Mouse (Mus musculus): Measurements from ENCODE around the gene Krt20.

Krt20 gene

DNA sequence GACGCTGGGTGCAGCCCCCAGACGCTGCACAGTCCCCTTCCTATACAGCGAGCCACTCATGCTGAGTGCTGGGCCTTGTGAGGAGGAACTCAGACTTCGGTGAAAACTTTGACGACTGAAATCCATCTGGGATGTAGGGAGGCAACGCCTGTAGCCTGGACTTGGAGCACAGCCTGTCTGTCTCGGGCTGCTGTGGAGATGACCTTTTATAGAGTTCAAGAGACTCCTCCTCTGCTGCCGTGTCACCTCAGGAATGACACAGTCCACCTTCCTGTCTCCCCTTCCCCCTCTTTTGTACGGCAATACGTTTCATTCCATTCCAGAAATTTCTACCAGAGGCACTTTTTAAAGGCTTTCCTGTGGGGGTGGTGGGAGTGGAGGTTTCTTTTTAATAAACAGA, at the start of gene Krt20:
Gene Krt20, minus strand, starts transcription at position 179 of the 400 bp plus-strand sequence.
- no peak for DNase-seq

DNA sequence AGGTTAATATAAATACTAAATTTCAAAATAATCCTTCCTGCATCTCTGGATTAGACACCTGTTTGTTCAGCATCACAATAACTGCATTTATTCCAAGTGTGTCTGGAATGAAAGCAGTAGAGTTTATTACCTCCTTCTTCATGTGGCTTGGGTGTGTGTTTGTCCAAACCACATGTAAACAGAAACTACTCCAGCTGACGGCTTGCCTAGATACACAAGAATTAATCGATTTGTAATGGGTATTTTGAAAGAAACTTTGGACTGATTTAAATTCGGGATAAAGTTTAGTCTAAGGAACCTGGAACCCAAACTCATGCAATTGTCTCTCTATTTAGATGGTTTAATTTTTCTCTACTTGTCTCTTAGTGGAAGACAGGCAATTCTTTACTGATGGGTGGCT, 37.0 kb upstream of the Krt20 start:
- DNase-seq: no peak

- no peak for DNase-seq
Measured at GRCm38 (mm10) chr11:99473433-99473832, 35.5 kb upstream of the Krt20 start.

- DNase-seq: no peak
Measured at GRCm38 (mm10) chr11:99472405-99472804, 34.5 kb upstream of the Krt20 start.

GRCm38 (mm10) chr11:99471946-99472345, 34.0 kb upstream of the Krt20 start:
- no peak for DNase-seq

GRCm38 (mm10) chr11:99469228-99469627, 31.3 kb upstream of the Krt20 start:
- DNase-seq: no peak

DNA sequence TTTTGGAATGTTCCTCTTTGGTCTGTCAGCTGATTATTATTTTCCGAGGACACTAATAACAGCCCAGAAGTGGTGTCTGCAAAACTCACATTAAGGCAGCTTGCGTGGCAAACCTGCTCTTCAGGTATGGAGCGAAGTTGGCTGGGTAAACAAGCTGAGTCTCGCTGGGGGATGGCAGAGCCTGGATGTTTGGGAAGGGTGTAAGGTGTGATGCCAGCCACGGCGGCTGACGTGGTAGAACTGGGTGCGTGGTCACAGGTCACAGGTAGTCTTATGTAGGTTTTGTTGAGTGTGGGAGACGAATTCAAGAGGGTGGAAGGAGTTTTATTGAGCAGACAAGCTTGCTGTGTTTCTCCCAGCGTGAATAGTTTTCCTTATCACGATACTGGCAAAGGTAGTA, 30.6 kb upstream of the Krt20 start:
- DNase-seq: no peak

DNA sequence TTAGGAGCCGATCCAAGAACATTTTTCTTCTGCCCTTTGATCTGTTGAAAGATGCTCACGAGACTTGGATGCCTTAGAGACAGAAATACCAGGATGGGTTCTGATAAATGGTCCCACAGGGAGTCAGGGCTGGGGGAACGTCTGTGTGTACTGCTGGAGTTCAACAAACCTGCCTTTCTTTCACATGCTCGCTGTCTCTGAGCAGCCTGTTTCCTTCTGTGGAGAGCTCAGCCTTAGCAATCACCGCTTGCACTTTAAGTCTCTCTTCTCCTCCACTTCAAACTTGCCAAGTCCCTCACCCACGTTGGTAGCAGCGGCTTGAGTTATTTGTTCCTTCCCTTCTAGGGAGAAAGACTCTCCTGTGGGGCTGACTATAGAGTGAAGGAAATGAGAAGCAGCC, 28.4 kb upstream of the Krt20 start:
- DNase-seq: no peak

GRCm38 (mm10) chr11:99464836-99465235, 26.9 kb upstream of the Krt20 start:
- DNase-seq: peak; percentile 79 to 85

GRCm38 (mm10) chr11:99463155-99463554, 25.2 kb upstream of the Krt20 start:
- peak; percentile 60 to 66 for DNase-seq

GRCm38 (mm10) chr11:99461736-99462135, 23.8 kb upstream of the Krt20 start:
- no peak for DNase-seq

GRCm38 (mm10) chr11:99458887-99459286, 20.9 kb upstream of the Krt20 start:
- no peak for DNase-seq

DNA sequence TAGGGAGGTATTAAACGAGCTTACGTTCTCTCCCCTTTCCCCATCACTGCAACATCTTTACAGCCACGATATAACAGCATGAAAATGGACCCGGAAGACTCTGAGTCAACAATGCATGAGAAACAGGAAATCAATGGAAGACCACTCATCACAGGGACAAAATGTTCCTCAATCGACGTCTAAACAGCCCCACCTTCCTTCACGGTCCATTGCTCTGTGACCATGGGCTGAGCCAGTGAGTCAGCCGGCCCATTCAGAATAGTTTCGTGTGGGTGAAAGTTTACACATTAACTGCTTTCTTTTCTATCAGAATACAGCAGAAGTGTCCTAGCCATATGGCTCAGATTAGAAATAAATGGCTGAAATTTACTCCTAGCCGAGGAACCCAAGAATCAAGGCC, 16.8 kb upstream of the Krt20 start:
- no peak for DNase-seq

DNA sequence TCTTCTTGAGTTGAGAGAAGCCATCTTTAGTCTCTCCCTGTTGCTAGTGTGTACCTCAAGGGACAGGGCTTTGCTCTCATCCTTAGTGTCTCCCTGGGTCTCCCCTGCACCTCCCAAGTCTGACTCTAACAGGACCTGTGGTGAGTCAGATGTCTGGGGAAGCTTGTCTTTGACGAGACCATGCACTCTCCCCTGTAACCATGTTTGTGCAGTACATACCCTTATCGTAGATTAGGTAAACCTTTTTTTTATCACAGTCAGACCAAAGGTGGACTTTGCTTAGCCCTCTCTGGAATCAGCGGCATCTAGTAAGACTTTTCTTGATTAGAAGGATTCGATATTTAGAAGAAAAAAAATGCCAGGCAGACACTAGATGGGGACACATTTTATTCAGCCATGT, 16.1 kb upstream of the Krt20 start:
- DNase-seq: no peak

GRCm38 (mm10) chr11:99448769-99449168, 10.8 kb upstream of the Krt20 start:
- DNase-seq: no peak

DNA sequence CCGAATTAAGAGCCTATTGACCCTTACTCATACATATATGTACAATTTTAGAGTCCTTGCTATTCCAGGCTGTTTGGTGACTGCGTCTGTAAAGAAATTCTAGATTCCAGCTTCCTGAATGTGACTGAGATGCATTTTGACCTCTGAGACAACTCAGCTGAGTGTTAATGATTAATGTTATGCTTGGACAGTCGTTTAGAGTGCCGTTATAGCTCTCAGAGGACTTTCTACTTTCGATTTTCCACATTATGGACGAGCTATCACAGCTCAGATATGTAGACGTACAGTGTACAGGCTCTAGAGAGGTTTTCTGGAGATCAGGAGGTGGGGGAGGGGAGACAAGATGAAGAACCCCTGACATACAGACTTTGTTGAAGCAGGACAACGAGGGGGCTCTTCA, 3.3 kb upstream of the Krt20 start:
- DNase-seq: no peak

GRCm38 (mm10) chr11:99439465-99439864, 1.5 kb upstream of the Krt20 start:
- DNase-seq: no peak

DNA sequence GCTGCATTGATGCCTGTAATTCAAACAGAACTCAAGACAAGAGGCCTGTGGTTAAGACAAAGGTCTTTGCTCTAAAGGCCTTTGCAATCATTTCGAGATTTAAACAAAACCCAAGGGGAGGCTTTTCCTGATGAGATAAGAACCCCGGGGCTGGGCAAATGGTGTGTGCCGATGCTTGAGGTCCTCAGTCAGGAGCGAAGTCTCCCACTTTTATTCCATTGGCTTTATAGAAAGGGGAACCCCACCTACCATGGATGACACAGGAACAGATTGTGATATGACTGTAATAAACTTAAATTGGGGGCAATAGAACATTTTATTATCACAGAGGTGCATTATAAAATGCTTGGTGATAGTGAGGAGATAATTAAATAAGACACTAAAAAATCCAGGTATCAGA, 1.3 kb downstream of the Krt20 start:
- DNase-seq: no peak

GRCm38 (mm10) chr11:99430670-99431069, 7.3 kb downstream of the Krt20 start:
- peak; percentile 8 to 14 for DNase-seq

DNA sequence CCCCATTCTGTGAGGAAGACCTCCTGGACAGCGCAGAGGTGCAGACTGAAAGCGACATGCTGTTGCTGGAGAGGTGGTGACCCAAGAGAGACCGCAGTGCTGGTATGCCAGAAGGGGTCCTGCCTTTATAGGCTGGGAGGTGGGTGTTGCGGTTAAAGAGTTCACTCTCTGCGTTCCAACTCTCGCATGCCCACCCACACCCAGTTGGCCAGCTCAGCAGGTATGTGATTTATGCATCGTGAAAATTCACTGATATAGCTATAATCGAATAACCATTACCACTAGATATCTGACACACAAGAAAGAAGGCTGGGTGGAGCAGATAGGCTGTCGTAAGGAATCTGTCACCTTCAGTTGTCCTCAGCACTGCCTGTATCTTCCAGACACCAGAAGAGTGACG, 15.8 kb downstream of the Krt20 start, which contains the start of gene Krt12:
Gene Krt12, minus strand, starts transcription at position 101 of the 400 bp plus-strand sequence.
- no peak for DNase-seq

DNA sequence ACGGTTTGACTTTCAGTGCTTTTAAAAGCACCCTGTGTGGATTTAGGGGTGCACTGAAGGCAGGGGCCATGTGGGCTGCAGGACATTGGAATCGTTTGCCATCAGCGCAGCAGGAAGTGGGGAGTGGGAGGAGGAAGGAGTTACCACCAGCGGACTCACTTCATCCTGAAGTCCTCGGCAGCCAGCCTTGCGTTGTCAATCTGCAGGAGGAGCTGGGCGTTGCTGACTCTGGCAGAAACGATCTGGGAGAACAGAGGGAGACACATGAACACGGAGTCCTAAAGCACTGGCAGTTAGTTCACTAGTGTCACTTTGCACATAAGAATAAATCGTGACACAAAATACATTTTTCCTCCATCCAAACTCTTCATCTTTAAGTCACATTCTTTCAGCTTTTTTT, 17.4 kb downstream of the Krt20 start:
- no peak for DNase-seq

- no peak for DNase-seq
Measured at GRCm38 (mm10) chr11:99417819-99418218, 20.1 kb downstream of the Krt20 start.

DNA sequence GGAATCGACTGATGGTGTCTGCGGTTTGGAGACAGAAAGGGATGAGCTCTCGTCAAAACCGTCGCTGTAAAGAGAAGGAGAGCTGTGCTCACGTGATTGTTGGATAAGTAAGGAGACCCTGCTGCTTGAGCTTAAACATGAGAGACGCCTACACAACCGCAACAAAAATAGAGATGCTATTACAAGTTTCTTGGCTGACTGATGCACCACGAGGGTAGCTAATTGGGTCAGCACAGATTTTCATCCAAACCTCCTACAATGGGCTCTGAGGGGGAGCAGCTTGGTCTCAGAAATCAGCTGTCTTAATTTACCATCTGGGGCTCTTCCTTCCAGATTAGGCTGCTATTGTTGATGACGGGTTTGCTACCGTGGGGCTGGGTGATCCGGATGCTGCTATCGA, 21.0 kb downstream of the Krt20 start:
- DNase-seq: no peak

DNA sequence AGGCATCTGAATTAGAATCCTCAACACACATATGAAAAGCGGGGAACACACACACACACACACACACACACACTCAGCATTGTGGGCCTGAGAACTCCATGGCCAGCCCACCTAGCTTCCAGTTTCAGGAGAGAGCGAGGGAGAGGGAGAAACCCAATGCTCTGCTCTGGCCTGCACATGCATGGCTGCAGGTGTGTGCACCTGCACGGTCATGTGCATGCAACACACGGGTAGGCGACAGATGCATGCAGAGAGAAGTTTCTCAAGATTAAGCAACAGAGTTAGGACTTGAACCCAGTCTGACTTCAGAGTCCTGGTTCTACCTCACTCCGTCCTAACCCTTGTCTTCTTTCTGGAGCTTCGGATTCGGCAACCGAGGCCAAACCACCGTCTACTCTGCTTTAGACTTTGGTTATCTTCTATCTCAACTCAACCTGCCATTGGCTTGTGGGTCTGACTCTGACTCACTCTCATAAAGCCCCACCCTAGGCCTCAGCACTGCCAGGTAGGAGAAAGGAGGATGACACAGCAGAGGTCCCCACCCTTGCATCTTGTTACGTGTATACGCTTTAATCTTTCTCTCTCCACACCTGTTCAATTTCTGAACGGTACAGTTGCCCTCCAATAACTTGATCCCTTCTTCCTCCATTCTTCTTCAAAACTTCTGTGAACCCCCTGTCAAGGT, 23.3 kb downstream of the Krt20 start:
- DNase-seq: no peak

DNA sequence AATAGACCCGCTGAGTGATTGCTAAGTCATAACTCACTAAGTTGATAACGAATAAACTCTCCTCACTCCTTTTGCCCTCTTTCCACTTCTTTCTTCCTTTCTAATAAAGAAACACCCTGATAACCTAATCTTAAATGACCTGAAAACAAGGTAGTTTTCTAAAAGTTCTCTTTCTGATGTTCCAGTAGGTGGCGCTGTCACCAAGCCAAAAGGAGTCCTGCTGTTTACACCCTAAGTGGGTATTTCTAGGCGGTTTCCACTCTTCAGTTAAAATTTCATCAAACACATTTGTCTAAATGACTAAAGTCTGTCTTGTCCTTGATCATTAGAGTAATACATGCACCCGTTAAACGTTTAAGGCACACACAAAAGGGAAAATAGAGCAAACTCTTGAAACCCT, 24.7 kb downstream of the Krt20 start:
- no peak for DNase-seq

Measured in cerebellum, postnatal 36 days (tissue).